Mouse (Mus musculus) kidney, postnatal 0 days (tissue): Measurements from ENCODE around the gene Gm47985. TPM values are rescaled to one million over a fixed set of nuclear protein-coding genes. Genes with fewer than 3 reads are reported as not detected.
"Not testable (repeated sequence)": the region's sequence is repeated elsewhere in the genome, so short reads cannot be mapped to it uniquely, and the experiment has no call there.

Experiments
- ATAC-seq: fragments of 200-750 bp; cut with Nextera tagmentation; replicated peaks from 2 replicates; pipeline ENCODE4 v1.8.0; 2017; ENCODE audit warnings: low read depth, moderate number of reproducible peaks, moderate TSS enrichment, moderate library complexity; ENCODE audit not compliant: low FRiP score
- DNase-seq: peaks from one replicate; pipeline ENCODE4 v3.0.0-alpha.2; 2016; ENCODE audit warnings: low spot score
- H3K27ac ChIP-seq: fragments of 300-500 bp; sonication (generic); 2 replicates; pipeline ENCODE4 v1.5.1; 2014; ENCODE audit warnings: mild to moderate bottlenecking
- H3K27me3 ChIP-seq: fragments of 300-500 bp; sonication (generic); 2 replicates; pipeline ENCODE4 v1.6.1; 2014; ENCODE audit warnings: low read length, mixed read lengths; ENCODE audit not compliant: insufficient read depth
- H3K36me3 ChIP-seq: fragments of 300-500 bp; sonication (generic); 2 replicates; pipeline ENCODE4 v1.6.1; 2014; ENCODE audit warnings: low read length, mixed read lengths; ENCODE audit not compliant: insufficient read depth
- H3K4me1 ChIP-seq: fragments of 300-500 bp; sonication (generic); replicated peaks from 2 replicates; pipeline ENCODE4 v1.6.1; 2014; ENCODE audit warnings: antibody characterized with exemption, low read length, mixed read lengths; ENCODE audit not compliant: insufficient read depth
- H3K4me2 ChIP-seq: fragments of 300-500 bp; sonication (generic); 2 replicates; pipeline ENCODE4 v1.6.1; 2014; ENCODE audit warnings: mild to moderate bottlenecking, low read length, moderate library complexity, mixed read lengths
- H3K4me3 ChIP-seq: fragments of 300-500 bp; sonication (generic); replicated peaks from 2 replicates; pipeline ENCODE4 v1.5.1; 2014; ENCODE audit warnings: low read depth, low read length
- H3K9ac ChIP-seq: fragments of 300-500 bp; sonication (generic); 2 replicates; pipeline ENCODE4 v1.6.1; 2014; ENCODE audit warnings: low read depth, low read length
- H3K9me3 ChIP-seq: fragments of 300-500 bp; sonication (generic); replicated peaks from 2 replicates; pipeline ENCODE4 v1.6.1; 2016; ENCODE audit warnings: low read length, inconsistent platforms, mixed read lengths
- CTCF ChIP-seq: IDR thresholded peaks from 2 replicates; pipeline ENCODE4 v1.5.1; 2016; ENCODE audit warnings: antibody characterized with exemption, low read depth, mild to moderate bottlenecking, moderate library complexity
- WGBS: fragments of 180-500 bp; shearing (Covaris S2); extraction: QIAGEN DNeasy Blood & Tissue Kit; methylation state at CpG from one replicate; pipeline ENCODE4 v1.1.7; 2014; 5-methylcytosine and 5-hydroxymethylcytosine counted together
- polyA plus RNA-seq: library from polyadenylated mRNA; unstranded; fragments of >200 nt; fragmentation: Nextera tagmentation; extraction: Ambion mirVana; gene quantifications from 2 replicates; pipeline ENCODE4 v1.2.1, GENCODE M21; 2015

Gm47985 gene
- polyA plus RNA-seq, 1 experiment from 2014 or later, result 0.46 TPM

- not testable (repeated sequence) for H3K4me1 ChIP-seq, H3K4me2 ChIP-seq, ATAC-seq, H3K27me3 ChIP-seq, H3K9me3 ChIP-seq, H3K9ac ChIP-seq, DNase-seq, H3K27ac ChIP-seq, H3K36me3 ChIP-seq, H3K4me3 ChIP-seq
Measured at GRCm38 (mm10) chr1:151208944-151209343, 26.6 kb downstream of the Gm47985 start.

DNA sequence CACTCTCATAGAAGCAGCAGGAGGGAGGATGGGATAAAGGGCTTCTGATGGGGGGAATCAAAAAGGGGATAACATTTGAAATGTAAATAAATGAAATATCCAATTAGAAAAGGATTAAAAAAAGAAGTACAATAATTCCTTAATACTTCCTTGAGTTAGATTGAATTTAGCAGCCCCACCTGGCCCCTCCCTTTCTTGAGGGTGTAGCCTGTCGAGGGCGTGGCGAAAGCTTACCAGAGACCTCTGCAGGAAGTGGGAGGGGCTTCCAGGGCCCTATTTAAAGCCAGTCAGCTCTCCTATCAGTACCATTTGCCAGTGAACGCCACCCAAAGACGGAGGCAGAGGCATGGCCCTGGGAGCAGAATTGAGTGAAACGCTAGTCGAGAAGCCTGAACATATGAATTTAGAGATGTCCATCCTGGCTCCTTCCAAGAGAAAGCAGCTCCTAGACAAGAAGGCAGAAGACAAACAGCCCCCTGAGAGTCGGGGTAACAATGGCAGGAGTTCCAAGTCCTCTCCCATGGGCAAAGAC, 27.6 kb downstream of the Gm47985 start, which contains the start of gene Gm47996:
Gene Gm47996, plus strand, starts transcription at position 308 of the 532 bp plus-strand sequence.
- not testable (repeated sequence) for H3K4me2 ChIP-seq, H3K9me3 ChIP-seq, H3K9ac ChIP-seq, H3K4me3 ChIP-seq, H3K27ac ChIP-seq, H3K36me3 ChIP-seq, DNase-seq, H3K27me3 ChIP-seq, H3K4me1 ChIP-seq, ATAC-seq
- WGBS, result 96% methylated on average over 4 of the region's 8 CpGs

GRCm38 (mm10) chr1:151211666-151212065, 29.3 kb downstream of the Gm47985 start:
- H3K4me2 ChIP-seq, ATAC-seq, H3K4me3 ChIP-seq, H3K4me1 ChIP-seq, H3K27ac ChIP-seq, H3K9ac ChIP-seq, DNase-seq, H3K36me3 ChIP-seq, H3K27me3 ChIP-seq, H3K9me3 ChIP-seq: not testable (repeated sequence)
- WGBS, result 85% methylated on average over 5 of the region's 5 CpGs

GRCm38 (mm10) chr1:151214862-151215261, 32.5 kb downstream of the Gm47985 start:
- TF ChIP-seq CTCF, result no peak
- no peak overlapping the region for H3K4me2 ChIP-seq
- DNase-seq (no peak), ATAC-seq (no peak)
- no peak overlapping the region for H3K4me3 ChIP-seq
- no peaks in the 10 kb centered on the region for H3K36me3 ChIP-seq
- WGBS, result 55% methylated on average over 2 of the region's 2 CpGs
- no peak overlapping the region for H3K9ac ChIP-seq
- no peaks in the 10 kb centered on the region for H3K9me3 ChIP-seq
- H3K27me3 ChIP-seq, result no peaks in the 10 kb centered on the region
- no peak overlapping the region; the same call in 1 of the 2 replicates for H3K27ac ChIP-seq
- H3K4me1 ChIP-seq, result 0 out of 2 replicates have a peak, but pooled peaks cover 5% of the 10 kb centered on the region

DNA sequence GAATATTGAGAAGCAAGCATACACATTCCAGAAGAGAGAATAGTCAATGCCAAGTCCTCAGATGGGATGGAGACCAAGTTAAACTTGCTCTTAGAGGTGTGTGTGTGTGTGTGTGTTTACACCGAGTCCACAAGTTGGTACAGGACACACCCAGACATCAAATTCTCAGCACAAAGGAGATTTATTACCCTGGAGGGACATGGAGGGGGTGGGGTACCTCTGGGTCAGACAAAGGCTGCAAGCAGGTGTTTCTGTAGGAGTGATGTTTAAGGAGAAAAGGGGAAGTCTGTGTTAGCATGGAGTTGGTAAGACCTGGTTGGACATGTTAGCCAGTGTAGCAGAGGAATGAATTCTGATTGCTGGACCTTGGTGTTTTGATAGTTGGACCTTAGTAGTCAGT, 33.6 kb downstream of the Gm47985 start:
- Histone ChIP-seq H3K9ac (no peak overlapping the region), H3K27ac (peak overlapping the region; percentile 81), H3K9me3 (no peaks in the 10 kb centered on the region), H3K36me3 (no peaks in the 10 kb centered on the region), H3K4me2 (no peak overlapping the region), H3K27me3 (no peaks in the 10 kb centered on the region), H3K4me3 (no peak overlapping the region), H3K4me1 (0 out of 2 replicates have a peak, but pooled peaks cover 5% of the 10 kb centered on the region)
- peak; percentile 70 for ATAC-seq
- DNase-seq, result no peak
- 22% methylated on average over 1 of the region's 1 CpGs for WGBS
- no peak for TF ChIP-seq CTCF

- H3K9me3 ChIP-seq, result no peaks in the 10 kb centered on the region
- ATAC-seq, result peak; percentile 84
- DNase-seq, result peak; percentile 52
- H3K9ac ChIP-seq, result no peak overlapping the region
- no peak for TF ChIP-seq CTCF
- peak overlapping the region; percentile 81 for H3K27ac ChIP-seq
- H3K4me3 ChIP-seq, result no peak overlapping the region
- H3K27me3 ChIP-seq, result no peaks in the 10 kb centered on the region
- H3K4me1 ChIP-seq, result 0 out of 2 replicates have a peak, but pooled peaks cover 5% of the 10 kb centered on the region
- no peak overlapping the region for H3K4me2 ChIP-seq
- WGBS, result 30% methylated on average over 3 of the region's 3 CpGs
- H3K36me3 ChIP-seq, result no peaks in the 10 kb centered on the region
Measured at GRCm38 (mm10) chr1:151216417-151216816, 34.1 kb downstream of the Gm47985 start.

DNA sequence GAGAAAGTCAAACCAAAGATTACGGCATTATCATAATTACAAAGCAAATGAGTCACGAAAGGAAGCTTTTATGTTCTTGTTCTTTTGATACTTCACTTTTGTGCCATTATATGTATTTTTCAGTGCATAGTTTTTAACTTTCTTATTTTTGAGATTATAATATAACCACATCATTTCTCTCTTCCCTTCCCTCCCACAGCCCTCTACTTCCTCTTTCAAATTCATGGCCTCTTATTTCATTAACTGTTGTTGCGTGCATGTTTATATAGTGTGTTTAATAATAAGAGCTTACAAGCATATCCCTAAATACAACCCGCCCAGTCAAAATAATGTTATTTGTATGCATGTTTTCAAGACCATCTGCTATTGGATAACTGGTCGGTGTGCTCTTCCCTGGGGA, 36.7 kb downstream of the Gm47985 start:
- WGBS, result 91% methylated on average over 5 of the region's 5 CpGs
- Histone ChIP-seq H3K4me2 (no peak overlapping the region), H3K36me3 (no peaks in the 10 kb centered on the region), H3K4me1 (0 out of 2 replicates have a peak, but pooled peaks cover 5% of the 10 kb centered on the region), H3K9ac (no peak overlapping the region), H3K4me3 (no peak overlapping the region), H3K9me3 (no peaks in the 10 kb centered on the region), H3K27ac (no peak overlapping the region), H3K27me3 (no peaks in the 10 kb centered on the region)
- TF ChIP-seq CTCF, result no peak
- no peak for ATAC-seq
- no peak for DNase-seq
